Mouse (Mus musculus): ENCODE results near the gene Tmem236. TPM values are rescaled to one million over a fixed set of nuclear protein-coding genes. Genes with fewer than 3 reads are reported as not detected.

Gene Tmem236
- total and polyA plus RNA-seq, 2 experiments from 2014 or later, result 0.04 to 1.2 TPM

- 46% methylated on average over 5 of the region's 5 CpGs for whole genome bisulfite sequencing
- no peak overlapping the region for H3K4me2 ChIP-seq (ENCODE audit: low read depth, low read length)
- ATAC-seq (ENCODE audit: insufficient read depth, low read depth) (no peak), DNase-seq (ENCODE audit: low spot score) (no peak)
- no peaks in the 10 kb centered on the region for H3K9me3 ChIP-seq (replicated peaks; ENCODE audit: control insufficient read depth, low read length)
- no peaks in the 10 kb centered on the region for H3K27me3 ChIP-seq (ENCODE audit: control insufficient read depth, insufficient read depth, low read length)
- no peaks in the 10 kb centered on the region for H3K36me3 ChIP-seq (replicated peaks; ENCODE audit: control insufficient read depth, insufficient read depth, low read length)
- TF ChIP-seq EP300 (IDR thresholded peaks at IDR 0.05; ENCODE audit: low read depth) (no peak), CTCF (IDR thresholded peaks at IDR 0.05; ENCODE audit: low read depth) (no peak)
- H3K4me1 ChIP-seq (ENCODE audit: control insufficient read depth, insufficient read depth), result peaks cover 10% of the 10 kb centered on the region; the same call in 1 of the 2 replicates
- H3K4me3 ChIP-seq (ENCODE audit: low read depth, low read length), result no peak overlapping the region
- no peak overlapping the region for H3K9ac ChIP-seq (replicated peaks; ENCODE audit: low read depth, low read length)
- H3K27ac ChIP-seq (ENCODE audit: low read depth), result no peak overlapping the region
Observed at GRCm38 (mm10) chr2:14235319-14235718, 61.0 kb downstream of the Tmem236 start.

GRCm38 (mm10) chr2:14236920-14237319 lies 62.6 kb downstream of the Tmem236 start:
- no peak overlapping the region for H3K4me3 ChIP-seq (ENCODE audit: low read depth, low read length)
- WGBS, result 82% methylated on average over 4 of the region's 4 CpGs
- H3K27me3 ChIP-seq (ENCODE audit: control insufficient read depth, insufficient read depth, low read length), result no peaks in the 10 kb centered on the region
- DNase-seq (ENCODE audit: low spot score), result no peak
- H3K9ac ChIP-seq (replicated peaks; ENCODE audit: low read depth, low read length), result no peak overlapping the region
- H3K4me2 ChIP-seq (ENCODE audit: low read depth, low read length), result no peak overlapping the region
- no peak for ATAC-seq (ENCODE audit: insufficient read depth, low read depth)
- no peaks in the 10 kb centered on the region for H3K36me3 ChIP-seq (replicated peaks; ENCODE audit: control insufficient read depth, insufficient read depth, low read length)
- H3K9me3 ChIP-seq (replicated peaks; ENCODE audit: control insufficient read depth, low read length), result no peaks in the 10 kb centered on the region
- no peak overlapping the region for H3K27ac ChIP-seq (ENCODE audit: low read depth)
- TF ChIP-seq EP300 (IDR thresholded peaks at IDR 0.05; ENCODE audit: low read depth) (no peak), CTCF (IDR thresholded peaks at IDR 0.05; ENCODE audit: low read depth) (no peak)
- 0 out of 2 replicates have a peak, but pooled peaks cover 7% of the 10 kb centered on the region for H3K4me1 ChIP-seq (ENCODE audit: control insufficient read depth, insufficient read depth)

DNA sequence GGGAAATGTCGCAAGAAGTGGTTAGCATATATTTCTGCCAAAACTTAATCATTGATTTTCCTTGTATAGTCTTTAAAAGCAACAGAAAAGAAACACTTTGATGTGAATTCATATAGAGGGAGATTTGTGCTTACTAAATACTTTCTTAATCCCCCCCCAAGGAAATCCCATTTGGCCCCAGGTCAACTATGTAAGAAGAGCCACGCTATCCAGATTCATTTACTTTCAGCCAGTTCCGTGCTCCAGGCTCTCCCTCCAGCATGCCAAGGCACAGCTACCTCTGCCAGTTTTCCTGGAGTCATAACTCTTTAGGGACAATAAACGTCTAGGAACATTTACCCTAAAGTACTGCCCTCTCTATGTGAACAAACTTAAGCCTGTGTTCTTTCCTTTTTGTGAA lies 63.4 kb downstream of the Tmem236 start:
- Histone ChIP-seq H3K27ac (ENCODE audit: low read depth) (no peak overlapping the region), H3K4me2 (ENCODE audit: low read depth, low read length) (no peak overlapping the region), H3K27me3 (ENCODE audit: control insufficient read depth, insufficient read depth, low read length) (no peaks in the 10 kb centered on the region), H3K36me3 (replicated peaks; ENCODE audit: control insufficient read depth, insufficient read depth, low read length) (no peaks in the 10 kb centered on the region), H3K4me3 (ENCODE audit: low read depth, low read length) (no peak overlapping the region), H3K9me3 (replicated peaks; ENCODE audit: control insufficient read depth, low read length) (no peaks in the 10 kb centered on the region), H3K9ac (replicated peaks; ENCODE audit: low read depth, low read length) (no peak overlapping the region), H3K4me1 (ENCODE audit: control insufficient read depth, insufficient read depth) (0 out of 2 replicates have a peak, but pooled peaks cover 7% of the 10 kb centered on the region)
- 53% methylated on average over 4 of the region's 4 CpGs for WGBS
- DNase-seq (ENCODE audit: low spot score) (no peak), ATAC-seq (ENCODE audit: insufficient read depth, low read depth) (no peak)
- TF ChIP-seq EP300 (IDR thresholded peaks at IDR 0.05; ENCODE audit: low read depth) (no peak), CTCF (IDR thresholded peaks at IDR 0.05; ENCODE audit: low read depth) (no peak)

DNA sequence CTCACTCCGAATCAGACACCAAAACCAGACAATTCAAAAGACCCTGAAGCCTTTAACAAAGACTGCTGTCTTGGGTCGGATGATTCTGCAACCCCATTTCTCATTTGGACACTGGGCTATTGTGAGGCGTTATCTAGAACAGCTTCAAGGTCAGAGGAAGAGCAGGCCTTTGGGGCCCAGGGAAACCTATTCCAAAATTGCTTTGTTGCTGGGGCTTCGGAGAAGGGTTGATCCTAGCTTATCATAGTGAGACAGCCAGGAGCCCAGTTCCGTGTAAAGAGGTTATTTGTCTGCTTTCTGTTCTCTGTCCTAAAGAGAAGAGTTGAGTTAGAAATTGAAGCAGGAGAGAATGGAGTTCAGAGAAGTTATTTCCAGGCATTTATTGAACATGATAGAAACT lies 64.8 kb downstream of the Tmem236 start:
- ATAC-seq (ENCODE audit: insufficient read depth, low read depth), result no peak
- 35% methylated on average over 5 of the region's 5 CpGs for WGBS
- no peak overlapping the region for H3K27ac ChIP-seq (ENCODE audit: low read depth)

DNA sequence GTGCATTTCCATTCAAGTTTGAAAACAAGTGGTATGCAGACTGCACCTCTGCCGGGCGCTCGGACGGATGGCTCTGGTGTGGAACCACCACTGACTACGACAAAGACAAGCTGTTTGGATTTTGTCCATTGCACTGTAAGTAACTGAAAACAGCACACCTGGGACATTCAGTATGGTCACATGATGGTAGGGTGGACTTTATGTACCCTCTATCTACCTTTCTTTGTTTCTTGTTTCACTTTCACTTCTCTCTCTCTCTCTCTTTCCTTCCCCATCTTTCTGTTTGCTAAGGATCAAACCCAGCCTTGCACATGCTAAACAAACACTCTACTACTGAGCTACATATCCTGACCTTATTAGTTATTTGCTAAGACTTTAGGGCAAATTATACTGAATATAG lies 69.8 kb downstream of the Tmem236 start:
- Histone ChIP-seq H3K9ac (replicated peaks; ENCODE audit: low read depth, low read length) (no peak overlapping the region), H3K4me3 (ENCODE audit: low read depth, low read length) (no peak overlapping the region), H3K4me1 (ENCODE audit: control insufficient read depth, insufficient read depth) (0 out of 2 replicates have a peak, but pooled peaks cover 2% of the 10 kb centered on the region), H3K27me3 (ENCODE audit: control insufficient read depth, insufficient read depth, low read length) (no peaks in the 10 kb centered on the region), H3K4me2 (ENCODE audit: low read depth, low read length) (no peak overlapping the region), H3K36me3 (replicated peaks; ENCODE audit: control insufficient read depth, insufficient read depth, low read length) (no peaks in the 10 kb centered on the region), H3K27ac (ENCODE audit: low read depth) (no peak overlapping the region), H3K9me3 (replicated peaks; ENCODE audit: control insufficient read depth, low read length) (no peaks in the 10 kb centered on the region)
- DNase-seq (ENCODE audit: low spot score), result no peak
- TF ChIP-seq EP300 (IDR thresholded peaks at IDR 0.05; ENCODE audit: low read depth) (no peak), CTCF (IDR thresholded peaks at IDR 0.05; ENCODE audit: low read depth) (no peak)
- ATAC-seq (ENCODE audit: insufficient read depth, low read depth), result no peak
- WGBS, result 85% methylated on average over 5 of the region's 5 CpGs

More for the DNA sequence above, 64.8 kb downstream of the Tmem236 start:
- Histone ChIP-seq H3K27me3 (ENCODE audit: control insufficient read depth, insufficient read depth, low read length) (no peaks in the 10 kb centered on the region), H3K9me3 (replicated peaks; ENCODE audit: control insufficient read depth, low read length) (no peaks in the 10 kb centered on the region), H3K36me3 (replicated peaks; ENCODE audit: control insufficient read depth, insufficient read depth, low read length) (no peaks in the 10 kb centered on the region), H3K4me3 (ENCODE audit: low read depth, low read length) (no peak overlapping the region), H3K4me2 (ENCODE audit: low read depth, low read length) (no peak overlapping the region), H3K4me1 (ENCODE audit: control insufficient read depth, insufficient read depth) (0 out of 2 replicates have a peak, but pooled peaks cover 7% of the 10 kb centered on the region), H3K9ac (replicated peaks; ENCODE audit: low read depth, low read length) (no peak overlapping the region)
- DNase-seq (ENCODE audit: low spot score), result no peak
- TF ChIP-seq EP300 (IDR thresholded peaks at IDR 0.05; ENCODE audit: low read depth) (no peak), CTCF (IDR thresholded peaks at IDR 0.05; ENCODE audit: low read depth) (no peak)

DNA sequence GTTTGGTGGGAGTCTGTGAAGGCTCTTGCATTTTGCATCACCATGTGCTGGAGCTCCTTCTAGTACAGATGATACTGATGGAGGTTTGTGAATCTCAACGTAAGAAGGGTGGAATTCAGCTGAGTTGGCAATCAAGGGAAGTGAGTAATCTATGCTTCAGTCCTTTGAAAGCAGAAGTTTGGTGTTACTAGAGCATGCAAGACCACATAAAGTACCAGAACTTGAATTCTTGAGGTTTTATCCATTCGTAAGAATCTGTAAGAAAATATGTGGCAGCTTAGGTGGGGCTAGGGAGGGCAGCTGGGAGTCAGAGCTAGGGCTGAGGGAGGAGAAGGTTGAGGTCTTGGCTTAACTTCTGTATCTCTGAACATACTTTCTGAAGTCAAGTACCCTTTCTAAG lies 70.3 kb downstream of the Tmem236 start:
- Histone ChIP-seq H3K27me3 (ENCODE audit: control insufficient read depth, insufficient read depth, low read length) (no peaks in the 10 kb centered on the region), H3K27ac (ENCODE audit: low read depth) (no peak overlapping the region), H3K9me3 (replicated peaks; ENCODE audit: control insufficient read depth, low read length) (no peaks in the 10 kb centered on the region), H3K4me2 (ENCODE audit: low read depth, low read length) (no peak overlapping the region), H3K36me3 (replicated peaks; ENCODE audit: control insufficient read depth, insufficient read depth, low read length) (no peaks in the 10 kb centered on the region), H3K4me3 (ENCODE audit: low read depth, low read length) (no peak overlapping the region), H3K9ac (replicated peaks; ENCODE audit: low read depth, low read length) (no peak overlapping the region), H3K4me1 (ENCODE audit: control insufficient read depth, insufficient read depth) (no peaks in the 10 kb centered on the region)
- WGBS, result 65% methylated on average over 2 of the region's 2 CpGs
- DNase-seq (ENCODE audit: low spot score) (no peak), ATAC-seq (ENCODE audit: insufficient read depth, low read depth) (no peak)
- TF ChIP-seq CTCF (IDR thresholded peaks at IDR 0.05; ENCODE audit: low read depth) (no peak), EP300 (IDR thresholded peaks at IDR 0.05; ENCODE audit: low read depth) (no peak)
